Mouse (Mus musculus): ENCODE data around the gene Ern1. TPM values are rescaled to one million over a fixed set of nuclear protein-coding genes. Genes with fewer than 3 reads are reported as not detected.
"Not testable (repeated sequence)": the region's sequence is repeated elsewhere in the genome, so short reads cannot be mapped to it uniquely, and the experiment has no call there.

Ern1 gene
- total RNA-seq, 2 experiments from 2014 or later = 12.1 to 12.4 TPM

- no peak for DNase-seq
Measured at GRCm38 (mm10) chr11:106502631-106503424, 15.2 kb upstream of the Ern1 start.

GRCm38 (mm10) chr11:106502159-106502505, 14.5 kb upstream of the Ern1 start:
- no peak for DNase-seq

GRCm38 (mm10) chr11:106501308-106502158, 13.9 kb upstream of the Ern1 start:
- DNase-seq = peak; percentile 79 to 81

GRCm38 (mm10) chr11:106500393-106501307, 13.0 kb upstream of the Ern1 start:
- peak; percentile 98 for DNase-seq

GRCm38 (mm10) chr11:106498739-106499379, 11.2 kb upstream of the Ern1 start:
- DNase-seq = no peak

GRCm38 (mm10) chr11:106497926-106498325, 10.3 kb upstream of the Ern1 start:
- no peak for DNase-seq

- not testable (repeated sequence) for DNase-seq
Measured at GRCm38 (mm10) chr11:106497009-106497408, 9.4 kb upstream of the Ern1 start.

GRCm38 (mm10) chr11:106492984-106493669, 5.5 kb upstream of the Ern1 start:
- no peak for DNase-seq

GRCm38 (mm10) chr11:106491393-106491792, 3.7 kb upstream of the Ern1 start:
- peak; percentile 72 to 83 for DNase-seq

- DNase-seq = not testable (repeated sequence)
Measured at GRCm38 (mm10) chr11:106490600-106490999, 2.9 kb upstream of the Ern1 start.

- DNase-seq = no peak
Measured at GRCm38 (mm10) chr11:106490057-106490456, 2.4 kb upstream of the Ern1 start.

- DNase-seq = no peak
Measured at GRCm38 (mm10) chr11:106489036-106489693, 1.5 kb upstream of the Ern1 start.

- no peak for DNase-seq
Measured at GRCm38 (mm10) chr11:106488126-106488561, 492 bp upstream of the Ern1 start.

- peak in 1 of 2 experiments; percentile 76 for DNase-seq
Measured at GRCm38 (mm10) chr11:106486866-106487732, 553 bp downstream of the Ern1 start.

GRCm38 (mm10) chr11:106486042-106486865, 1.4 kb downstream of the Ern1 start:
- no peak for DNase-seq

- DNase-seq = no peak
Measured at GRCm38 (mm10) chr11:106485611-106486010, 2.0 kb downstream of the Ern1 start.

GRCm38 (mm10) chr11:106484875-106485274, 2.8 kb downstream of the Ern1 start:
- DNase-seq = no peak

- no peak for DNase-seq
Measured at GRCm38 (mm10) chr11:106482867-106483266, 4.8 kb downstream of the Ern1 start.

Data from heart, adult 18-20 months (tissue).